Mouse (Mus musculus): ENCODE results near the gene Nme2. TPM values are rescaled to one million over a fixed set of nuclear protein-coding genes. Genes with fewer than 3 reads are reported as not detected.

Gene Nme2
- 235 and 237 TPM in 2 replicates for polyA plus RNA-seq (2014; fragmentation: Nextera tagmentation; extraction: Ambion mirVana)

GRCm38 (mm10) chr11:93956159-93956558 lies at the start of gene Nme2:
TSS of gene Nme2 (minus strand) at chr11:93956259.
- WGBS: 1% methylated on average over 6 of the region's 6 CpGs
- Histone ChIP-seq H3K36me3 (ENCODE audit: control insufficient read depth, insufficient read depth, low read length) (peaks cover 55% of the 10 kb centered on the region), H3K27ac (ENCODE audit: low read length) (peak within 1 kb of the TSS; percentile 87), H3K4me1 (ENCODE audit: control insufficient read depth, insufficient read depth, low read length) (peaks cover 21% of the 10 kb centered on the region), H3K27me3 (ENCODE audit: control insufficient read depth, insufficient read depth, low read length) (no peaks in the 10 kb centered on the region), H3K4me3 (ENCODE audit: low read depth, low read length) (peak within 1 kb of the TSS; percentile 63), H3K9ac (replicated peaks; ENCODE audit: low read depth, low read length) (peak within 1 kb of the TSS; percentile 58), H3K4me2 (replicated peaks; ENCODE audit: low read depth, low read length) (peak within 1 kb of the TSS; percentile 84), H3K9me3 (ENCODE audit: control insufficient read depth, low read depth, low read length) (no peaks in the 10 kb centered on the region)
- peak; percentile 15; the same call in 1 of the 2 replicates for ATAC-seq (ENCODE audit: insufficient number of reproducible peaks, insufficient read depth, low FRiP score, low read depth)

- Histone ChIP-seq H3K4me1 (ENCODE audit: control insufficient read depth, insufficient read depth, low read length) (0 out of 2 replicates have a peak, but pooled peaks cover under 1% of the 10 kb centered on the region), H3K9me3 (ENCODE audit: control insufficient read depth, low read depth, low read length) (no peaks in the 10 kb centered on the region), H3K27ac (ENCODE audit: low read length) (no peak overlapping the region), H3K36me3 (ENCODE audit: control insufficient read depth, insufficient read depth, low read length) (no peaks in the 10 kb centered on the region), H3K9ac (replicated peaks; ENCODE audit: low read depth, low read length) (no peak overlapping the region), H3K4me3 (ENCODE audit: low read depth, low read length) (no peak overlapping the region), H3K4me2 (replicated peaks; ENCODE audit: low read depth, low read length) (no peak overlapping the region), H3K27me3 (ENCODE audit: control insufficient read depth, insufficient read depth, low read length) (no peaks in the 10 kb centered on the region)
- WGBS: 89% methylated on average over 2 of the region's 2 CpGs
- no peak for ATAC-seq (ENCODE audit: insufficient number of reproducible peaks, insufficient read depth, low FRiP score, low read depth)
Observed at GRCm38 (mm10) chr11:94003346-94003745, 47.3 kb upstream of the Nme2 start.

GRCm38 (mm10) chr11:93999276-93999675 lies 43.2 kb upstream of the Nme2 start:
- H3K4me1 ChIP-seq (ENCODE audit: control insufficient read depth, insufficient read depth, low read length): peaks cover 14% of the 10 kb centered on the region
- no peak for ATAC-seq (ENCODE audit: insufficient number of reproducible peaks, insufficient read depth, low FRiP score, low read depth)
- no peaks in the 10 kb centered on the region for H3K36me3 ChIP-seq (ENCODE audit: control insufficient read depth, insufficient read depth, low read length)
- no peak overlapping the region for H3K4me2 ChIP-seq (replicated peaks; ENCODE audit: low read depth, low read length)
- H3K27ac ChIP-seq (ENCODE audit: low read length): no peak overlapping the region
- H3K9me3 ChIP-seq (ENCODE audit: control insufficient read depth, low read depth, low read length): no peaks in the 10 kb centered on the region
- no peak overlapping the region for H3K9ac ChIP-seq (replicated peaks; ENCODE audit: low read depth, low read length)
- no peak overlapping the region for H3K4me3 ChIP-seq (ENCODE audit: low read depth, low read length)
- no peaks in the 10 kb centered on the region for H3K27me3 ChIP-seq (ENCODE audit: control insufficient read depth, insufficient read depth, low read length)

- no peaks in the 10 kb centered on the region for H3K36me3 ChIP-seq (ENCODE audit: control insufficient read depth, insufficient read depth, low read length)
- peak overlapping the region; percentile 22 for H3K9ac ChIP-seq (replicated peaks; ENCODE audit: low read depth, low read length)
- peak overlapping the region; percentile 91 for H3K4me3 ChIP-seq (ENCODE audit: low read depth, low read length)
- H3K27me3 ChIP-seq (ENCODE audit: control insufficient read depth, insufficient read depth, low read length): no peaks in the 10 kb centered on the region
- 30% methylated on average over 13 of the region's 13 CpGs for WGBS
- peak overlapping the region; percentile 74 for H3K4me2 ChIP-seq (replicated peaks; ENCODE audit: low read depth, low read length)
- no peak for ATAC-seq (ENCODE audit: insufficient number of reproducible peaks, insufficient read depth, low FRiP score, low read depth)
- no peak overlapping the region for H3K27ac ChIP-seq (ENCODE audit: low read length)
- H3K4me1 ChIP-seq (ENCODE audit: control insufficient read depth, insufficient read depth, low read length): peaks cover 14% of the 10 kb centered on the region
- H3K9me3 ChIP-seq (ENCODE audit: control insufficient read depth, low read depth, low read length): no peaks in the 10 kb centered on the region
Observed at GRCm38 (mm10) chr11:93997141-93997775, 41.2 kb upstream of the Nme2 start.

DNA sequence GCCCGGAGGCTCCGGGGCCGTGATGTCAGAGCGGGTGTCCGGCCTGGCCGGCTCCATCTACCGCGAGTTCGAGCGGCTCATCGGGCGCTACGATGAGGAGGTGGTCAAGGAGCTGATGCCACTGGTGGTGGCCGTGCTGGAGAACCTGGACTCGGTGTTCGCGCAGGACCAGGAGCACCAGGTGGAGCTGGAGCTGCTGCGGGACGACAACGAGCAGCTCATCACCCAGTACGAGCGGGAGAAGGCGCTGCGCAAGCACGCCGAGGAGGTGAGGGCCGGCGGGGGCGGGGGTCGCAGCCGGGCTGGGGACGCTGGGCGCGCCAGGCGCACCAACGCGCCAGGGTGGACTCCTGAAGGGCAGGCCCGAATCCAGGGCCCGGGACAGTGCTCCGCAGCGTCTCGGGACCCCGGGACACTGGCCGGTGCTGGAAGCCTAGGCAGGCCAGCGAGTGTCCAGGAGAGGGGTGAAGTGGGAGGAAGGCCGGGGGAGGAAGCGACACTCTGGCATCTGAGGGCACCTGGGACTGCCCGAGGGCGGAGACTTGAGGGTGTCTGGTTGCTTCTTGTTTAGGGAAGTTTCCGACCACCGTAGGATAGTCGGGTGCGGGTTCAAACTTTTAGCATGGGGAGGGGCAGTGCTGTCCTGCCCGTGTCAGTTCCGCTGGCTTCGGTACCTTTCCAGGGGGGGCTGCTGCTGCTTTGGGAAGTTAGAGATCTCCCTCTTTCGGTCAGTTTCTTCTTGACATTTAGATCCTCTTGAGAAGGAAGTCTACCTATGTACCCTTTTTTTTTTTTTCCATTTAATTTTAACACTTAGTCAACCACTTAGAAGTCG lies 40.5 kb upstream of the Nme2 start:
- peak; percentile 7 for ATAC-seq (ENCODE audit: insufficient number of reproducible peaks, insufficient read depth, low FRiP score, low read depth)
- Histone ChIP-seq H3K27ac (ENCODE audit: low read length) (peak overlapping the region; percentile 98), H3K9ac (replicated peaks; ENCODE audit: low read depth, low read length) (peak overlapping the region; percentile 92), H3K27me3 (ENCODE audit: control insufficient read depth, insufficient read depth, low read length) (no peaks in the 10 kb centered on the region), H3K36me3 (ENCODE audit: control insufficient read depth, insufficient read depth, low read length) (no peaks in the 10 kb centered on the region), H3K4me3 (ENCODE audit: low read depth, low read length) (peak overlapping the region; percentile 91), H3K9me3 (ENCODE audit: control insufficient read depth, low read depth, low read length) (no peaks in the 10 kb centered on the region), H3K4me1 (ENCODE audit: control insufficient read depth, insufficient read depth, low read length) (peaks cover 14% of the 10 kb centered on the region), H3K4me2 (replicated peaks; ENCODE audit: low read depth, low read length) (peak overlapping the region; percentile 74)
- WGBS: under 1% methylated on average over 58 of the region's 58 CpGs

- Histone ChIP-seq H3K27me3 (ENCODE audit: control insufficient read depth, insufficient read depth, low read length) (no peaks in the 10 kb centered on the region), H3K4me2 (replicated peaks; ENCODE audit: low read depth, low read length) (peak within 1 kb of the TSS; percentile 82), H3K27ac (ENCODE audit: low read length) (peak within 1 kb of the TSS; percentile 98), H3K9me3 (ENCODE audit: control insufficient read depth, low read depth, low read length) (no peaks in the 10 kb centered on the region), H3K9ac (replicated peaks; ENCODE audit: low read depth, low read length) (peak within 1 kb of the TSS; percentile 92), H3K36me3 (ENCODE audit: control insufficient read depth, insufficient read depth, low read length) (no peaks in the 10 kb centered on the region), H3K4me3 (ENCODE audit: low read depth, low read length) (peak within 1 kb of the TSS; percentile 91), H3K4me1 (ENCODE audit: control insufficient read depth, insufficient read depth, low read length) (peaks cover 14% of the 10 kb centered on the region)
- WGBS: 1% methylated on average over 62 of the region's 70 CpGs
- ATAC-seq (ENCODE audit: insufficient number of reproducible peaks, insufficient read depth, low FRiP score, low read depth): peak; percentile 94
Observed at GRCm38 (mm10) chr11:93995720-93996305, 39.8 kb upstream of the Nme2 start, which contains the start of gene Spag9. TSS of gene Spag9 (plus strand) at chr11:93996091.

GRCm38 (mm10) chr11:93995111-93995719 lies 39.2 kb upstream of the Nme2 start:
- Histone ChIP-seq H3K27me3 (ENCODE audit: control insufficient read depth, insufficient read depth, low read length) (no peaks in the 10 kb centered on the region), H3K9ac (replicated peaks; ENCODE audit: low read depth, low read length) (peak overlapping the region; percentile 53), H3K27ac (ENCODE audit: low read length) (peak overlapping the region; percentile 98), H3K4me2 (replicated peaks; ENCODE audit: low read depth, low read length) (peak overlapping the region; percentile 82), H3K4me3 (ENCODE audit: low read depth, low read length) (peak overlapping the region; percentile 91), H3K36me3 (ENCODE audit: control insufficient read depth, insufficient read depth, low read length) (no peaks in the 10 kb centered on the region), H3K4me1 (ENCODE audit: control insufficient read depth, insufficient read depth, low read length) (peaks cover 14% of the 10 kb centered on the region), H3K9me3 (ENCODE audit: control insufficient read depth, low read depth, low read length) (no peaks in the 10 kb centered on the region)
- ATAC-seq (ENCODE audit: insufficient number of reproducible peaks, insufficient read depth, low FRiP score, low read depth): peak; percentile 77
- WGBS: 5% methylated on average over 15 of the region's 15 CpGs

DNA sequence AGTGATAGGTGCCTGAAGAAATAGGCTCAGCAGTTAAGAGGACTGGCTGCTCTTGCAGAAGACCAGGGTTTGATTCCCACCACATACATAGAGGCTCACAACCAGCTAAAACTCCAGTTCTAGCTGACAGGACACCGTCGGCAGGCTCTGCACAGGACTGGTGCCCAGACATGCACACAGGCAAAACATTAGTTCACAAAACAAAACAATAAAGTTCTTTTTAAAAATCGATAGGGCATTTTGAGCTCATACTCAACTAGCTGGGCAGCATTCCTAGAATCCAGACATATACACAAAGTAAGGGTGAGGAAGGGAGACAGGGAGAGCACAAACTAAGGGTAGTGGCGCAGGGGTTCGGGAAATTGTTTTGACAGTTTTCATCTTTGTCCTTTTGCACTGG lies 38.5 kb upstream of the Nme2 start:
- ATAC-seq (ENCODE audit: insufficient number of reproducible peaks, insufficient read depth, low FRiP score, low read depth): no peak
- peak overlapping the region; percentile 98; the same call in 1 of the 2 replicates for H3K27ac ChIP-seq (ENCODE audit: low read length)
- peak overlapping the region; percentile 82 for H3K4me2 ChIP-seq (replicated peaks; ENCODE audit: low read depth, low read length)
- H3K27me3 ChIP-seq (ENCODE audit: control insufficient read depth, insufficient read depth, low read length): no peaks in the 10 kb centered on the region
- 48% methylated on average over 5 of the region's 5 CpGs for WGBS
- no peaks in the 10 kb centered on the region for H3K36me3 ChIP-seq (ENCODE audit: control insufficient read depth, insufficient read depth, low read length)
- 0 out of 2 replicates have a peak overlapping the region, but pooled peaks have one; percentile 53 for H3K9ac ChIP-seq (replicated peaks; ENCODE audit: low read depth, low read length)
- H3K9me3 ChIP-seq (ENCODE audit: control insufficient read depth, low read depth, low read length): no peaks in the 10 kb centered on the region
- H3K4me3 ChIP-seq (ENCODE audit: low read depth, low read length): peak overlapping the region; percentile 91
- peaks cover 14% of the 10 kb centered on the region for H3K4me1 ChIP-seq (ENCODE audit: control insufficient read depth, insufficient read depth, low read length)
